Mouse (Mus musculus) right cerebral cortex, postnatal 10 days (tissue): ENCODE measurements at regions not wholly inside any gene's neighbourhood (a gene's known extent, or its start where the extent isn't known, plus 50 kb on each side); places are given as distances from the start of the nearest gene placed in this dataset.
"Not testable (repeated sequence)": the region's sequence is repeated elsewhere in the genome, so short reads cannot be mapped to it uniquely, and the experiment has no call there.

Experiments used
- DNase-seq, 2 experiments: peaks; one replicate each; pipeline ENCODE4 v3.0.0; 2021; ENCODE audit warnings: low spot score in 2 of 2

- no peak for DNase-seq
Measured at GRCm38 (mm10) chr15:90397691-90398377, 173.7 kb downstream of the Alg10b start.

GRCm38 (mm10) chr15:90400326-90401280 is 176.5 kb downstream of the Alg10b start:
- DNase-seq: no peak

- no peak for DNase-seq
Measured at GRCm38 (mm10) chr15:90420776-90421175, 196.7 kb downstream of the Alg10b start.

GRCm38 (mm10) chr15:90422122-90422614 is 198.1 kb downstream of the Alg10b start:
- DNase-seq: peak in 1 of 2 experiments; percentile 29

- not testable (repeated sequence) for DNase-seq
Measured at GRCm38 (mm10) chr15:90431048-90431447, 206.9 kb downstream of the Alg10b start.

GRCm38 (mm10) chr15:90432154-90432553 is 208.0 kb downstream of the Alg10b start:
- no peak for DNase-seq

GRCm38 (mm10) chr15:90435286-90435685 is 211.2 kb downstream of the Alg10b start:
- DNase-seq: no peak
